In genomic region chr19:45911236-45912025, GRCm38 (mm10) we compare ENCODE assay signal across 15 mouse cellular contexts.
A peak's percentile ranks its signal among the peaks of the same experiment; 100 is the strongest.
DNase-seq lines count a peak whose midpoint lies in the region; ATAC-seq and TF ChIP-seq lines count a peak whose summit lies in the region.
"Had no signal": no experiment of that assay in that cellular context is flagged by ENCODE, and none has a peak within 500 bp of the region (broad histone marks: within the 10 kb centered on the region; RNA-seq: fewer than 3 reads in every experiment).

No protein-coding gene starts in this region.

- H3K36me3 ChIP-seq in hindbrain, postnatal 0 days (ENCODE audit: insufficient read depth, low read length), result no peaks in the 10 kb centered on the region
- peaks cover 17% of the 10 kb centered on the region for H3K36me3 ChIP-seq in hindbrain, embryonic 13.5 days
- H3K36me3 ChIP-seq in liver, embryonic 11.5 days (ENCODE audit: control insufficient read depth, insufficient read depth, low read length), result 0 out of 2 replicates have a peak, but pooled peaks cover 4% of the 10 kb centered on the region
- H3K36me3 ChIP-seq: heart, embryonic 15.5 days had no signal

- no peaks in the 10 kb centered on the region for H3K4me1 ChIP-seq in hindbrain, postnatal 0 days (ENCODE audit: insufficient read depth, low read length)
- H3K4me1 ChIP-seq in hindbrain, embryonic 13.5 days (replicated peaks), result no peaks in the 10 kb centered on the region
- H3K4me1 ChIP-seq in liver, embryonic 11.5 days (replicated peaks; ENCODE audit: control insufficient read depth, insufficient read depth, low read length), result no peaks in the 10 kb centered on the region

- peak; percentile 36 to 42 for DNase-seq in cerebellum, adult 18-20 months
- peak; percentile 25 for DNase-seq in hindbrain, postnatal 0 days (ENCODE audit: low spot score)
- peak; percentile 58 for DNase-seq in NIH3T3 (ENCODE audit: low read depth)
- DNase-seq in cerebellum, adult 9-10 months, result peak; percentile 36
- no peak for DNase-seq in embryo, embryonic 9.5 days (ENCODE audit: extremely low spot score)
- no peak for DNase-seq in liver, embryonic 11.5 days (ENCODE audit: low spot score)
- DNase-seq: B cell, adult 2 months; kidney, adult 18-20 months; liver; thymus, adult 2 months had no signal

- no peak overlapping the region for H3K4me3 ChIP-seq in hindbrain, postnatal 0 days (ENCODE audit: low read length)
- no peak overlapping the region for H3K4me3 ChIP-seq in hindbrain, embryonic 13.5 days
- H3K4me3 ChIP-seq in liver, embryonic 11.5 days (ENCODE audit: low read depth, low read length), result no peak overlapping the region
- H3K4me3 ChIP-seq: erythroblast, embryonic 14.5 days; heart, embryonic 15.5 days had no signal

- H3K27ac ChIP-seq in hindbrain, postnatal 0 days, result no peak overlapping the region
- no peak overlapping the region for H3K27ac ChIP-seq in hindbrain, embryonic 13.5 days
- no peak overlapping the region for H3K27ac ChIP-seq in liver, embryonic 11.5 days (ENCODE audit: low read depth, low read length)
- H3K27ac ChIP-seq: heart, embryonic 15.5 days; hindbrain, embryonic 14.5 days had no signal

- ATAC-seq in cerebellum, adult (ENCODE audit: insufficient number of reproducible peaks, low FRiP score, low TSS enrichment), result no peak
- no peak for ATAC-seq in hindbrain, postnatal 0 days
- ATAC-seq in hindbrain, embryonic 13.5 days (ENCODE audit: low FRiP score), result no peak
- ATAC-seq in liver, embryonic 11.5 days (replicated peaks; ENCODE audit: low FRiP score), result no peak

- H3K4me2 ChIP-seq in hindbrain, postnatal 0 days (ENCODE audit: low read depth, low read length), result no peak overlapping the region
- H3K4me2 ChIP-seq in hindbrain, embryonic 13.5 days, result no peak overlapping the region
- no peak overlapping the region for H3K4me2 ChIP-seq in liver, embryonic 11.5 days
- H3K4me2 ChIP-seq: heart, embryonic 15.5 days; hindbrain, embryonic 14.5 days had no signal

- H3K9me3 ChIP-seq in hindbrain, postnatal 0 days (ENCODE audit: low read length), result no peaks in the 10 kb centered on the region
- H3K9me3 ChIP-seq in hindbrain, embryonic 13.5 days, result no peaks in the 10 kb centered on the region
- H3K9me3 ChIP-seq in liver, embryonic 11.5 days (ENCODE audit: control insufficient read depth, low read length), result no peaks in the 10 kb centered on the region
- H3K9me3 ChIP-seq: heart, embryonic 15.5 days had no signal

- 63% methylated on average over 10 of the region's 10 CpGs for WGBS in hindbrain, postnatal 0 days
- WGBS in hindbrain, embryonic 13.5 days, result 91% methylated on average over 10 of the region's 10 CpGs
- WGBS in liver, embryonic 11.5 days, result 80% methylated on average over 10 of the region's 10 CpGs

- no peak overlapping the region for H3K9ac ChIP-seq in hindbrain, postnatal 0 days (replicated peaks; ENCODE audit: low read length)
- no peak overlapping the region for H3K9ac ChIP-seq in hindbrain, embryonic 13.5 days
- no peak overlapping the region for H3K9ac ChIP-seq in liver, embryonic 11.5 days (ENCODE audit: low read depth, low read length)
- H3K9ac ChIP-seq: heart, embryonic 15.5 days; hindbrain, embryonic 14.5 days had no signal

- no peak for TF ChIP-seq CTCF in hindbrain, postnatal 0 days (IDR thresholded peaks at IDR 0.05; ENCODE audit: low read depth)

- H3K27me3 ChIP-seq in hindbrain, postnatal 0 days (ENCODE audit: insufficient read depth, low read length), result no peaks in the 10 kb centered on the region
- H3K27me3 ChIP-seq in hindbrain, embryonic 13.5 days, result no peaks in the 10 kb centered on the region
- H3K27me3 ChIP-seq in liver, embryonic 11.5 days (replicated peaks; ENCODE audit: control insufficient read depth, insufficient read depth, low read length), result no peaks in the 10 kb centered on the region
- H3K27me3 ChIP-seq: heart, embryonic 15.5 days had no signal

Comparison
In these comparisons a context has a peak if more than half of its experiments do, and no peak if none do; other contexts are left out.
1. DNase-seq: peak in cerebellum, adult 18-20 months (2 of 2), hindbrain, postnatal 0 days (single experiment), NIH3T3 (single experiment) and cerebellum, adult 9-10 months (single experiment); none in embryo, embryonic 9.5 days (single experiment) and liver, embryonic 11.5 days (single experiment).